Mouse (Mus musculus) brain, embryonic 14.5 days (tissue): ENCODE results near the gene Rad51b.

Source experiments
- CTCF ChIP-seq: fragments of 200-500 bp; IDR thresholded peaks from 2 replicates; pipeline ENCODE4 v1.5.1; 2012; ENCODE audit warnings: inconsistent platforms, mild to moderate bottlenecking, moderate library complexity, borderline replicate concordance; ENCODE audit not compliant: insufficient read depth, insufficient read length; ENCODE audit errors: extremely low read depth
- POLR2A ChIP-seq: fragments of 200-500 bp; IDR thresholded peaks from 2 replicates; pipeline ENCODE4 v1.6.1; 2012; ENCODE audit warnings: mild to moderate bottlenecking, inconsistent platforms, borderline replicate concordance; ENCODE audit not compliant: poor library complexity, insufficient read depth, insufficient read length, severe bottlenecking; ENCODE audit errors: extremely low read depth

- TF ChIP-seq CTCF = no peak
- no peak for TF ChIP-seq POLR2A
Observed at GRCm38 (mm10) chr12:79492175-79492574, 195.1 kb downstream of the Rad51b start.
